Mouse (Mus musculus): ENCODE results near the gene Hsdl2. TPM values are rescaled to one million over a fixed set of nuclear protein-coding genes. Genes with fewer than 3 reads are reported as not detected.
"Not testable (repeated sequence)": the region's sequence is repeated elsewhere in the genome, so short reads cannot be mapped to it uniquely, and the experiment has no call there.

The Hsdl2 gene
- polyA plus RNA-seq, 1 experiment = not detected

DNA sequence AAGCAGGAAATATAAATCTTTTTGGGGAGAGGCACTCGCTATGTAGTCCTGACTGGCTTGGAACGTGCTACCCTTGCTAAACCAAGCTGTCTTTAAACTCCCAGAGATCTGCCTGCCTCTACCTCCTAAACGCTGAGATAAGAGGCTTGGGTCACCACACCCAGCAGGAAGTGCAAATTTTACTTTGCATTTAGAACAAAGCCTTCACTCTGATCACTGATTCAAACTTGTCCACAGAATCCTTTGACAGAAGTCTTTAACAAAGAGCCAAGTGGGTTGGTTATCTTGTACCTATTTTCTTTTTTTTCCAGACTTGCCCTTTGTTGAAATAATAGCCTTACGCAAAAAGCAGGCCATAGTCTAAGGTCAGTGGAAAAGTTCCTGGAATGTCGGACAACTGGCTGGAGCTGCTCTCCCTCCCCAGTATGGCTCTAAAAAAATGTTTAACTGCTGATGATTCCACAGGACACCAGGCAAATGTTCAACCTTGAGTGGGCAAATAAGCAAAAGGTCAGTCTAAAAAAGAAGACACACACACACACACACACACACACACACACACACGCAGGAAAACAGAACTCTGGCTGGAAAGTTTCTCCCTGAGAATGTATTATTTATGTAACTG, 23.2 kb upstream of the Hsdl2 start:
- no peaks in the 10 kb centered on the region for H3K4me1 ChIP-seq (ENCODE audit: control insufficient read depth, insufficient read depth, low read length)
- 80% methylated on average over 6 of the region's 6 CpGs for WGBS
- no peak overlapping the region for H3K27ac ChIP-seq (ENCODE audit: insufficient read depth, low read depth, low read length)
- TF ChIP-seq POLR2A (IDR thresholded peaks at IDR 0.05; ENCODE audit: insufficient read depth, low read depth, low read length) = no peak
- TF ChIP-seq CTCF (IDR thresholded peaks at IDR 0.05; ENCODE audit: insufficient read depth, low read depth, low read length) = no peak
- H3K4me3 ChIP-seq (ENCODE audit: insufficient read depth, low read depth, low read length) = no peak overlapping the region

DNA sequence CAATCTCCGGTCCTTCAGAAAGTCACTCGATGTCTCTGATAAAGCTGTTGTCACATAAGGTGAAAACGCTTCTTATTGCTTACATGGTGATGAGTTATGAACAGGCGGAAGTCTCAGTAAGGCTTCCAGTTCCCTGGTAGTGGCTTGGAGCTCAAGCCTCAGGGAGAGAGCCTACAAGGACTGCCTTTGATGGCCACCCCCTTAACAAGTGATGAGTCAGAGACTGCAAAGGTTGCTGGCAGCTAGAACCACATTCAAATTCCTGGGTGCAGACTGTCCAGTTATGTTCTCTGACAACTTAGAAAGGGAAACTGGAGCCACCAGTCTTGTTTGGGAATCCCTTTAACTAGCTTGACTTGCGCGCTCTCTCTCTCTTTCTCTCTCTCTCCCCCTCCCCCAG, 21.2 kb upstream of the Hsdl2 start:
- TF ChIP-seq POLR2A (IDR thresholded peaks at IDR 0.05; ENCODE audit: insufficient read depth, low read depth, low read length) (no peak), CTCF (IDR thresholded peaks at IDR 0.05; ENCODE audit: insufficient read depth, low read depth, low read length) (no peak)
- no peak overlapping the region for H3K27ac ChIP-seq (ENCODE audit: insufficient read depth, low read depth, low read length)
- no peaks in the 10 kb centered on the region for H3K4me1 ChIP-seq (ENCODE audit: control insufficient read depth, insufficient read depth, low read length)
- no peak overlapping the region for H3K4me3 ChIP-seq (ENCODE audit: insufficient read depth, low read depth, low read length)
- WGBS = 97% methylated on average over 6 of the region's 6 CpGs

DNA sequence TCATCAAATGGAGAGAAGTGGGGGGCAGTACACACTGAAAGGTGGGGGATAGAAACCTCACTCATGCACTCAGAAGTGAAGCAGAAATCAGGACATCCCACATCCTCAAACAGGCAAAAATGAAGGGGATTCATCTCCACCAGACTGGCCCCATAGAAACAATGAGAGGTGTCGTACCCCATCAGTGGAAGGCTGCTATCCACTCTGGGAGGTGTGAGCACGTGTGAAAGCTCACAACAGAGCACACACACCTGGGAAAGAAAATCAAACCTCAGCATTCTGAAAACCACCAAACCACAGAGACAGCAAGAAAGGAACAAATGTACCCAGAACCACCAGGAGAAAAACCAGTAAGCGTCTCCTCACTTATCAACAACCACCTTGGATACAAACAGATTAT, 17.2 kb upstream of the Hsdl2 start:
- H3K4me1 ChIP-seq (ENCODE audit: control insufficient read depth, insufficient read depth, low read length) = no peaks in the 10 kb centered on the region
- no peak overlapping the region for H3K4me3 ChIP-seq (ENCODE audit: insufficient read depth, low read depth, low read length)
- no peak overlapping the region for H3K27ac ChIP-seq (ENCODE audit: insufficient read depth, low read depth, low read length)
- 88% methylated on average over 3 of the region's 3 CpGs for WGBS
- TF ChIP-seq CTCF (IDR thresholded peaks at IDR 0.05; ENCODE audit: insufficient read depth, low read depth, low read length) (no peak), POLR2A (IDR thresholded peaks at IDR 0.05; ENCODE audit: insufficient read depth, low read depth, low read length) (no peak)

DNA sequence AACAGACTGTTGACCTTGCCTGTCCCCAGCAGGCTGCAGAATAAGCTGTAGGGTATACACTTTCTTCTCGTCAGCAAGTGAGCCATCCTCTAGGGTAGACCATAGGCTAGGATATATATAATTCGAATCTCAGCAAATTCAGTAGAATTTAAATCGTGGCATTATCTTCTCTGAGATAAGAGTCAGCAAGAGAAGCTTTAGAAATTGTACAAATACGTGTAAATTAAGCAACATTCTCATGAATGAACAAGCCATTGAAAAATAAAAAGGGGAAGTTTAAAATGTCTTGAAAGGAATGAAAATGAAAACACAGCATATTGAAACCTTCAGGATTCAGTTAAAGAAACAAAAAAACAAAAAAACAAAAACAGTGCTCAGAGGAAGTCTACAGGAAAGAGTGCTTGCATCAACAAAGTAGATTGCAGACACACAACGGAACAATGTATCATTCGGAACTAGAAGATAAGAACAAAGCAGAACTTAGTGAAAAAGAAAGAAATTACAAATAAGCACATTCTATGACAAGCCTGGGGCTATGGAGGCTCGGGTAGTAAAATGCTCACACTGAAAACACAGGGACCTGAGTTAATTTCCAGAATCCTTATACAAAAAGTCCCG, 15.7 kb upstream of the Hsdl2 start:
- Histone ChIP-seq H3K4me3 (ENCODE audit: insufficient read depth, low read depth, low read length) (no peak overlapping the region), H3K4me1 (ENCODE audit: control insufficient read depth, insufficient read depth, low read length) (no peaks in the 10 kb centered on the region), H3K27ac (ENCODE audit: insufficient read depth, low read depth, low read length) (no peak overlapping the region)
- 73% methylated on average over 8 of the region's 8 CpGs for WGBS
- TF ChIP-seq CTCF (IDR thresholded peaks at IDR 0.05; ENCODE audit: insufficient read depth, low read depth, low read length) = no peak
- no peak for TF ChIP-seq POLR2A (IDR thresholded peaks at IDR 0.05; ENCODE audit: insufficient read depth, low read depth, low read length)

DNA sequence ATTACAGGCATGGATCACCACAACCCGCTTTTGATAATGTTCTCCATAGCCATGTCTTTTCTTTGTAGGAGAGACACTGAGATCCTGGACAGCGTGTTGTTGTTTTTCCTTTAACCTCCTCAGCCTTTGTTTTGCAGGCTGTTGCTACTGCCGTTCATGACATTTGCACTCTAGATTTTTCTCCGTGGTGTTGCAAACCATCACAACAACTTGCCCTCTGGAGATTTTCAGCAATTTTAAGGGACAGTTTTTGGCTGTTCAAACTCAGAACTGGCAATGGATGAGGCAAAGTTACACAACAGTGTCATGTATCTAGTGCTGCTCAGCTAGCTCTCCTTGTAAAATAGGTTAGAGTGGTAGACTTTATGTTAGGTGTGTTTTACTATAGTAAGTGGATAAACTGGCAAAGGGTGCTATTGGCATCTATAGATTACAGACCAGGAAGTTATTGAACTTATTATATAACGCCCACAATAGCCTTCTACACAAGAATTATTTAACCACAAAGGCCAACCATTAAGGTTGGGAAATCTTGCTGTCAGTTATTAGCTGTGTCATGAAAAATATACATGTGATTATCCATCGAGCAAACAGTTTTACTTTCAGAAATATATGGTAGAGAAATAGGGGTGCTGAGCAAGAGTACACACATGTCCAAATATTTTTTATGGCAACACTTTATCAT, 13.6 kb upstream of the Hsdl2 start:
- no peaks in the 10 kb centered on the region for H3K4me1 ChIP-seq (ENCODE audit: control insufficient read depth, insufficient read depth, low read length)
- no peak overlapping the region for H3K4me3 ChIP-seq (ENCODE audit: insufficient read depth, low read depth, low read length)
- WGBS = 87% methylated on average over 6 of the region's 6 CpGs
- no peak overlapping the region for H3K27ac ChIP-seq (ENCODE audit: insufficient read depth, low read depth, low read length)
- TF ChIP-seq POLR2A (IDR thresholded peaks at IDR 0.05; ENCODE audit: insufficient read depth, low read depth, low read length) (no peak), CTCF (IDR thresholded peaks at IDR 0.05; ENCODE audit: insufficient read depth, low read depth, low read length) (no peak)

DNA sequence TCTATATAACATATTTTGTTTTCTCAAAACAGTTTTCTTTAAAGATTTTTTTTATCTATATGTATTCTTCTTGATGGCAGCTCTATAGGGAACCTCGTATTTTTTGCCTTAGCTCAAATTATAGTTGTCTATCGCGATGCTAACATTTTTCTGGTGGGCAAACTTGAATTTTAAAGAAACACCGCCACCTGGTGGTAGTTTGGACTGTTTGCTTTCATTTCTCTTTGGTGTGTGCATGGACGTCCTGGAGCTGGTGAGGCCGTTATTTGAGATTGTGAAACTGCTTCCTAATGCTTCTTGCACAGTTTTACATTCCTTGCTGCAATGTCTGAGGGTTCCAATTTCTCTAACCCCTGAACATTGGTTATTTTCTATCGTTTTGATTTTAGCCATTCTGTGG, 11.8 kb upstream of the Hsdl2 start:
- WGBS = 1% methylated on average over 7 of the region's 7 CpGs
- Histone ChIP-seq H3K4me3 (ENCODE audit: insufficient read depth, low read depth, low read length) (no peak overlapping the region), H3K4me1 (ENCODE audit: control insufficient read depth, insufficient read depth, low read length) (no peaks in the 10 kb centered on the region), H3K27ac (ENCODE audit: insufficient read depth, low read depth, low read length) (no peak overlapping the region)
- no peak for TF ChIP-seq CTCF (IDR thresholded peaks at IDR 0.05; ENCODE audit: insufficient read depth, low read depth, low read length)
- no peak for TF ChIP-seq POLR2A (IDR thresholded peaks at IDR 0.05; ENCODE audit: insufficient read depth, low read depth, low read length)

DNA sequence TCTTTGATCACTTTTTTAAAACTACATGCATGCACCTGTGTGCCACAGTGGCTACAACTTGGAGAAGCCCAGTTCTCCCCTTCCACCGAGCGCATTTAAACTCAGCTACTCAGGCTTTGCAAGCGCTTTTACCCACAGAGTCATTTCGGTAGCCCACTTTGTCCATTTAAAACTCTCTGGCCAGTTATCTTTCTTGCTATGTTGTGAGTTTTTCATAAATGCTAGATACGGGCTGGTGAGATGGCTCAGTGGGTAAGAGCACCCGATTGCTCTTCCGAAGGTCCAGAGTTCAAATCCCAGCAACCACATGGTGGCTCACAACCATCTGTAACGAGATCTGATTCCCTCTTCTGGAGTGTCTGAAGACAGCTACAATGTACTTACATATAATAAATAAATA, 10.8 kb upstream of the Hsdl2 start:
- not testable (repeated sequence) for H3K27ac ChIP-seq (ENCODE audit: insufficient read depth, low read depth, low read length); H3K4me3 ChIP-seq (ENCODE audit: insufficient read depth, low read depth, low read length); H3K4me1 ChIP-seq (ENCODE audit: control insufficient read depth, insufficient read depth, low read length)
- WGBS = 95% methylated on average over 8 of the region's 8 CpGs

DNA sequence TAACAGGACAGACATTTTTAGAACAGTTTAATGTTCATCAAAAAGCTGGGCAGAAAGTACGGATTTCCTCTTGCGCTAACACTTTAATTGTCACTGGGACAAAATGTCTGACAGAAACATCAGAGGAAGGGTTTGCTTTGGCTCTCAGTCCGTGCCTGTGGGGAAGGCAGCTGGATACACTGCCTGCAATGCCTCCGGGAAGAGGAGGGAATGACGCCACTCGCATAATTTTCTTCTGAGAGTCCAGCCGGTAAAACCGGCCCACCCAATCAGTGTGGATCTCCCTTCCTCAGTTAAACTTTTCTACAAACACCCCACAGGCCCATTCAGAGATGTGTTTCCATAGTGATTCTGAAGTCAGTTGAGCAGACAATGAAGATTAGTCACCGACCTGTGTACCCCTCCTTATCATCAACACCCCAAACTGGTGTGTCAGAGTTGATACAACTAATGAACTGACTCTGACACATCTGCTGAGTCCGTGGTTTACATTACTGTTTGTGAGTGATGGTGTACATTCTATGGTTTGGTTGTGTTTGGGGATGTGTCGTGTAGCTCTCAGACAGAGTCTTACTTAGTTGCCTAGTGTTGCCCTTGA, 8.7 kb upstream of the Hsdl2 start:
- 75% methylated on average over 11 of the region's 11 CpGs for WGBS
- TF ChIP-seq CTCF (IDR thresholded peaks at IDR 0.05; ENCODE audit: insufficient read depth, low read depth, low read length) (no peak), POLR2A (IDR thresholded peaks at IDR 0.05; ENCODE audit: insufficient read depth, low read depth, low read length) (no peak)
- Histone ChIP-seq H3K4me1 (ENCODE audit: control insufficient read depth, insufficient read depth, low read length) (no peaks in the 10 kb centered on the region), H3K4me3 (ENCODE audit: insufficient read depth, low read depth, low read length) (no peak overlapping the region), H3K27ac (ENCODE audit: insufficient read depth, low read depth, low read length) (no peak overlapping the region)

All from olfactory bulb, adult 2 months (tissue).